Mouse (Mus musculus) frontal cortex, postnatal 14 days (tissue): ENCODE measurements at regions not wholly inside any gene's neighbourhood (a gene's known extent, or its start where the extent isn't known, plus 50 kb on each side); places are given as distances from the start of the nearest gene placed in this dataset.
"Not testable (repeated sequence)": the region's sequence is repeated elsewhere in the genome, so short reads cannot be mapped to it uniquely, and the experiment has no call there.

ENCODE experiments used
- DNase-seq, 2 experiments: peaks; one replicate each; pipeline ENCODE4 v3.0.0; 2022; ENCODE audit warnings: low spot score in 2 of 2

DNA sequence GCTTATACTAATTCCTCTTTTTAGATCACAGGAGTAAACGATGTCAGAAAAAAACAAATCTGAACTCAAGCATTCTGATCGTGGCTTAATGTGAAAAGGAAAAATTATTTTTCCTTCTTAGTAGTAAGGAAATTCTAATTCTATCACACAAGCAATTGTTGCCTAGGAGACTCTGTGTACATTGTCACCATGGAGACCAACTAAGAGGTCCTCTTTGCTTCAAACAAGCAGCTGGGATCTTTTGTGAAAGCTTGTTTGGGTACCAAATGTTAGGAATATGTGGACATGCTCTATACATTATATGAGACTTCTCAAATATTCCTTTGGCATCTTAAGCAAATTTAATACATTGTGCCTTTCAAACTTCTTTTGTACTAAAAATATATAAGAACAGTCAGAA is 345.9 kb upstream of the Atp10a start:
- DNase-seq = no peak

GRCm38 (mm10) chr7:58322381-58322780 is 333.6 kb upstream of the Atp10a start:
- no peak for DNase-seq

DNA sequence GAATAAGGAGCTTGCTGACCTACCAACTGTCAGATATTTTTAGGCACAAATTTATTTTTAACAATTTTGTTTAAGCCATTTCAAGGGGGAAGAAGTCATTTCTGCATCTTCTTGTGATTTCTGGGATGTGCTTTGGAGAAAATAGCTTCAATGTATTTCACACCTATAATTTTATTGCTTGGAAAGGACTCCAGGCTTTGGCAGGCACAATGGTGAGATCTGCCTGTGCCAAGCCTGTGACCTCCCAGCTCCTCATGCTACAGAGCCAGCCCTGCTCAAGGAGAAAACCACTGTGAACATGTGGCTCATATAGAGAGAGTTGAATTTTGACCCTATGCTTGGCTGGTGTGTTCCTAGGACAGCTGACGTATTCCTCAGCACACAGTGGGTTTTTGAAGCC is 288.6 kb upstream of the Atp10a start:
- DNase-seq = no peak

GRCm38 (mm10) chr7:58383401-58383800 is 272.6 kb upstream of the Atp10a start:
- no peak for DNase-seq

DNA sequence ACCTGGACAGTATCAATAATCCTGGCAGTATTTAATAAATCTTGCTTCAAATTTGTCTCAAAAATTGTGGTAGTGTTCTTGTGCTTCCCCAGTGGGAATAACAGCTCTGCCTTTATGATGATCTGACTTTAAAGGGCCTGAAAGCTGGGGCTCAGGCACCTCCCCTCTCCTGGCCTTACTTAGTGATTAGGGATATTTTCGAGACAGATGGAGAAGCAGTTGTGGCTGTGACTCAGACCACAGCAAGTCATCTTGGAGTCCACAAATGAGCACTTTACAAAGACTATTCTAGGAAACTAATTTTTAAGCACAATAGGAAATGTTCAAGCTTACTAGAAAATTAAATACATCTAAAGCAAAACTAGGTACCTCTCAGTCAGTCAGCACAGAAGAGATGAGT is 267.6 kb upstream of the Atp10a start:
- no peak for DNase-seq

DNA sequence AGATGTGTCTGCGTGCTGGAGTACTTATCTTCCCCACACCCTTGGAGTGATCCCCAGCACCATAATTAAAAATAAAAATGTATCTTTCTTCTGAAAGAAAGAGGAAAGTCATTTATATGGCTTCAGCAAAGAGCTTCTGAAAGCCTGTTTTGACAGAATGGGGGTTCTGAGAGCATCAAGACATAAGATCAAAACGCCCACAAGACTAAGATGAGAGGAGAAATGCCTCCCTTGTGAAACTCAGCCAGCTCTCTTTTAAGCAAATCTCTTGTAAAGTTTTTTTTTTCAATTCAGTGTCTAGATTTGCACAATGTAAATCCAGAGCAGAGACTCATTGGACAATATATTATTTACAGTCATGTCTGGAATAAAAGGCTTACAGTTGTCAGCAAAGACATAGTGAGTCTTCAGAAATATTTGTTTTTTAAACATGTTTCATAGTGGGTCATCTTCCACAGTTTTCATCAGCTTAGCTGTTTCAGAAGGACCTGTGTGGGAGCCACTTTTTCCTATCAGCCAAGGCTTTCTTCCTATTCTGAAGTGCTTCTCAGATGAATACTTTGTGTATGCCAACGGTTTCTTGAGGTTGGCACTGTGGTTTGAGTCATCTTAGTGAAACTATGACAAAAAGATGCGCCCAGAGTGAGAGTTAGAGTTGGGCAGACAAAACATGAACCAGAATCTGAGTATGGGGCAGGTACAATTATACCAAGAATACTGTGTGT is 263.4 kb upstream of the Atp10a start:
- DNase-seq = no peak

- no peak for DNase-seq
Measured at GRCm38 (mm10) chr7:58397992-58398391, 258.0 kb upstream of the Atp10a start.

DNA sequence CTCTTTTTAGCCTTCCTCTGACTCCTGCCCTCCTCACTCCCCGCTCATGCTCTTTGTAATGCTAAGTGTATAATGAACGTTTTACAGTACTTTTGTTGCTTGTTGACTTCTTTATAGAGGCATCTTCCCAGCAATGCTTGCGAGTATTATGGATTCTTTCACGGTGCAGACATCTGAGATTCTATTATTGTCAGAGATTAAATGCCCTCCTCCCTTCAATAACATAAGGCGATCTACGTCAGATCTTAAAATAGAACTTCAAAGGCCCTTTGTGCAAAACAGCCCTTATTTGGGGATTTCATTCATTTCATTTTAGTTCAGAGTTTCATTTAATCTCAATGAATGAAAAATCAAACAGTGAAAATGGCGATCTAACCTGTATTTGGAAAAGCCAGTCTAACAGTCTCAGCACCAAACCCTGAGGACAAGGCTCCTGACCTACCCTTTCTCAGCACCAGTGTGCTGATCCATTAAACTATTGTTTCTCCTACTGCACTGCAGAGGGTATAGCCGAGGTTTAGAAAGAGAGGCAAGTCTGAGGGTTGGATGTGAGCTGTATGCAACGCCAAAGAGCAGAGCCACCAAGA is 257.3 kb upstream of the Atp10a start:
- no peak for DNase-seq

GRCm38 (mm10) chr7:58399145-58399604 is 256.8 kb upstream of the Atp10a start:
- peak; percentile 92 to 95 for DNase-seq

DNA sequence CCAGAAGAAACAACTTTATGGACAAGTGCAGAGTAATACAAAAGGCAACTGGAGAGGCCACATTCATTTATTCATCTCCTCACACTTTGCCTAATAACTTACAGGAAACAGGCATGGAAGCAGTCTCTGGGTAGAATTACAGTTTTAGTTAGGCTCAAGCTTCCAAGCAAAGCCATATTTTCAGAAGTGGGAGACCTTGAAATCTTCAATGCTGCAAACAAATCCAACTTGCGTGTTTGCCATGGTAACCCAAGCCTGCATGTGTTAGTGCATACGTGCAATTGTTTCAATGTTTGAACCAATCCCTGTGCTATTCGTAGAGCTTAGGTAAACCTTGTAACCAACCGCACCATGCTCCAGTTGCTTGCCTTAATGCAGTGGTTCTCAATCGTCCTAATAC is 256.3 kb upstream of the Atp10a start:
- DNase-seq = no peak

DNA sequence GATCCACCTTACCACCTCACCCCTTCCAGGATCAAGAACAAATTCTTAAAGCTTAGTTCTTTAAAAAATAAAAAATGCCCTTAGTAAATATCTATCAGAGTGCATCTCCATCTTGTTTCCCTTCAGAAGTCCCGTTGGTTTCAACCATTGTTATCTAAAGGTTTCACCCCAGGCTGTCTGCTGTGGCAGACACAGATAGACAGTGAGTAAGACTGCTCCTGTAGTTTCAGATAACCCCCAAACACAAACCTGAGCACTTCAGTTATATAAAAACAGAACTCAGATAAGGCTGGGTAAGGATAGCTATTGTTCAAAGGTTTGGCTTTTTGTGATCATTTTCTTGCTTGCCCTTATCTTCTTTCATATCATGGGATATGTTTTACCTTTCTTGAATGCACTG is 255.4 kb upstream of the Atp10a start:
- no peak for DNase-seq

GRCm38 (mm10) chr7:58436888-58437625 is 218.9 kb upstream of the Atp10a start:
- DNase-seq = no peak

DNA sequence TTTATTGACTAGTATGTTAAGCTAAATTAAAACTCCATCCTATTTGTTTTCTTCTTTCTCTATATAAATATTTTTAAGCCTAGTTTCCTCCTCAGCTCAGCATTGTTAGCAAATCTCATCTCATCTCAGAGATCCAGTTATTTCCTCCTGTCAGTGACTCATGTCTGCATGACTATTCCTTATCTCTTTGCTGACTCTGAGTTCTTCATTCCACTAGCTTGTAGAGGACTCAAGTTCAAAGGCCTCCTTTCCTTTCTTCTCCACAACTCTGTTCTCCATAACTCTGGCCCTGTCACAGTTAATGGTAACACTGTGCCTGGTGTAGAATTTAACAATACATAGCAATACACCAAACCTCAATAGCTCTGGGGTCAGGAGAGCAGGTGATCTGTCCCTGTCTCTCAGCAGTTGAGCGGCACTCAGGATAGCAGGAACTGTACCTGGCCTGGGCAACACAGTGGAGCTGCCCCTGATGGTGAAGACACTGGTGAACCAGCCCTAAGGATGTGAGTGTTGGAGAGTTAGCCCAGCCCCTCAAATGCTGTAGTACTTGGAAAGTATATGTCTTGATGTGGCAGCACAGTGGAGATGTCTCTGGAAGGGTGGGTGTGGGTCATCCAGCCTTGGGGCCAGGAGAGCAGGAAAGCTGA is 213.3 kb upstream of the Atp10a start:
- no peak for DNase-seq

DNA sequence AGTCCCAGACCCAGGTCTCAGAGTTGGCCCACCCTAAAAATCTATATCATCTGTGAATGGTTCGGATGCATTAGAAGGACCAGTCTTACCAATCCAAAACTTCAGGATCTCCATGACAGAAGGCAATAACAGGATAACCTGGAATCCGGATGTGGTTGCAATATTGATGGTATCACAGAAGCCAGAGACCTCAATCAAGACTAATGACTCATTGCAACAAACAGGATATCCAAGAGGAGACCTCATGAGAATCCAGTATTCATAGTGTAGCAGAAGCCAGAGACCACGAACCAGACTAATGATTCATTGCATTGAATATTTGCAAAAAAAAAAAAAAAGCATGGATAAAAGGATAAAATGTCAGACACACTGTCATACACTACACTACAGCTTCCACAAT is 212.7 kb upstream of the Atp10a start:
- DNase-seq = no peak

DNA sequence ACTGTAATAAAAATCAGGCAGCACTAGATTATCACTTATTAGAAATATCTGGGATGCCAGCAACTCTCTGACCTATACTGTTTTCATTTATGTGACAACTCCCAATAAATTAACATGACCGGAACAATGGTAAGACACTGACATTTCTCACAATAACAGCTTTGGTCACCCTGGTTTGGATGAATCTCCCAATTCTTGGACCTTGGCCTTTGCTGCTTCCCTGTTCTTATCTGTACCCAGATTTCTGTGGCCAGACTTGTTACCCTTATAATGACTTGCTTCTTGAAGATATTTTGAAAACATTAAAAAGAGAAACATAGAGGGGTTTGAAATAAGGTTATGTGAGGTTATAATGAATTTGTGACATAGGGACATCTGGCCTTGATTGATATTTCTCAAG is 210.2 kb upstream of the Atp10a start:
- no peak for DNase-seq

GRCm38 (mm10) chr7:58446261-58446660 is 209.7 kb upstream of the Atp10a start:
- no peak for DNase-seq

DNA sequence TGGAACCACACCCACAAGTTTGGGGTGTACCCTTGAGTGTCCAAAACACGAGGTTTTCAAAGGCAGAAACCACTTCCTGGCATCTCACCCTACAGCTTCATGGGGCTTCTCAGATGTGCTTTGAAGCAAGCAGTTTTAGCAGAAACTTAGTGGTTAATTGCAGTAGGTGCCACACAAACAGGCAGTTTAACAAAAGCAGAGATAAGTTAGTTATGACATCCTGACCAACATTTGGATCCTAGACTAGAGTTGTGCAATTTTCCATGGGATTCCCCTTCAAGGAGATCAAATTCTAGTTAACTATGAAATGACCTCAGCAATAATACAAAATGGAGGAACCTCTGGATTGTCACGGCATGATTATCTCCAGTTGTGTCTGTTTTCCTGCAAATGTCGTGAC is 207.2 kb upstream of the Atp10a start:
- no peak for DNase-seq

DNA sequence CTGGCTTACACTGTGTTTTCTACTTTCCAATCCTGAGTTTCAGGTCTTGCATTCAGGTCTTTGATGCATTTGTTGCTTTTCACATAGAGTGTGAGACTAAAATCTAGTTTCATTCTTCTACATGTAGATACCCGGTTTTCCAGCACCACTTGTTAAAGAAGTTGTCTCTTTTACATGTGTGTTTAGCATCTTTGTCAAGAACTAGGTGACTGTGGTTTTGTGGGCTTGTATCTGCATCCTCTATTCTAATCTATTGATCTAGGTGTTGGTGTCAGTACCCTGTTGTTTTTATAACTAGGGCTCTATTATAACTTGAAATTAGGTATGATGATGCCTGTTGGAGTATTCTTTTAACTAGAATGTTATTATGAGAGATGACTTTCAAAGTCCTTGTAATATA is 204.0 kb upstream of the Atp10a start:
- DNase-seq = no peak

DNA sequence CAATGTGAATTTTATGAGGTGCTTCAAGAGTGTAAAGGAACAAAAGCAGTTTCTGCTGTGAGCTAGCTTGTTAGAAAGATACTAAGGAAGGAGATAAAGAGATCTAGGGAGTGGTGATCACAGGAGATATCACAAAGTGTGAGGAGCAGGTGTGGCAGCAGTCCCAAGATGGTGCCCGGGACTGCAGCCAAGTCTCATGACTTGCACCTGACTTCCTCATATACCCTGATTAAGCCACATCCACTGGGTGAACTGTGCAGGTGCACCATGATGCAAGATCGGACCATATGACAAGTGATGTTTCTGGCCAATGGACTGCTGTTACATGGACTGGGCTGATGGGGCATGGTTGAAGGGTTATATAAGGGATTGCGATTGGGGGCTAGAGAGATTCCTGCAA is 197.8 kb upstream of the Atp10a start:
- not testable (repeated sequence) for DNase-seq

GRCm38 (mm10) chr7:58460939-58461338 is 195.0 kb upstream of the Atp10a start:
- no peak for DNase-seq

- DNase-seq = no peak
Measured at GRCm38 (mm10) chr7:58473150-58473549, 182.8 kb upstream of the Atp10a start.

GRCm38 (mm10) chr7:58475139-58475538 is 180.8 kb upstream of the Atp10a start:
- DNase-seq = no peak

DNA sequence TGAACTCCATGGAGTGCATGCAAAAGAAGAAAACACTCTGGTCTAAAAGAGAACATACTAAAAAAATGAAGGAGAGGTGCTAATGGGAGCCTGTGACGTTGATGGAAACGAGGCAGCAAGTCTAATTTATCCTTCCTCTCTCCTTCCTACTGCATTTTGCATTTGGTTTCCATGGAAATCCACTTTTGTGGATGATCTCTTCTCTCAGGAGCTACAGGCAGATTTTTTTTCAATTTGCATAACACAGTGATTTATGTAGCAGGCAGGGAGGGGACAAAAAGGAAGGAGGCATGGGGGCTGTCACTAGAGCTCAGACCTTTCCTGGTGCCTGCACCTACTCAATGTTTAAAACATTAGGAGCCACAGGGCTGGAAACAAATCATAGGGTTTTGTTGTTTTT is 167.7 kb upstream of the Atp10a start:
- DNase-seq = no peak
